Mouse (Mus musculus) lung, embryonic 16.5 days (tissue): ENCODE measurements around the gene Kcng3. TPM values are rescaled to one million over a fixed set of nuclear protein-coding genes. Genes with fewer than 3 reads are reported as not detected.
A peak's percentile ranks its signal among the peaks of the same experiment; 100 is the strongest.

Source experiments
- ATAC-seq: fragments of 200-750 bp; cut with Nextera tagmentation; 2 replicates; pipeline ENCODE4 v1.8.0; 2017; ENCODE audit warnings: low read depth, mild to moderate bottlenecking, moderate library complexity
- H3K27ac ChIP-seq: fragments of 300-500 bp; sonication (generic); 2 replicates; pipeline ENCODE4 v1.5.1; 2014; ENCODE audit warnings: mild to moderate bottlenecking, control low read depth, low read length
- H3K27me3 ChIP-seq: fragments of 300-500 bp; sonication (generic); 2 replicates; pipeline ENCODE4 v1.6.1; 2014; ENCODE audit warnings: low read depth, low read length, mixed read lengths; ENCODE audit not compliant: control insufficient read depth, insufficient read depth
- H3K36me3 ChIP-seq: fragments of 300-500 bp; sonication (generic); 2 replicates; pipeline ENCODE4 v1.6.1; 2014; ENCODE audit warnings: low read length; ENCODE audit not compliant: control insufficient read depth, insufficient read depth
- H3K4me1 ChIP-seq: fragments of 300-500 bp; sonication (generic); replicated peaks from 2 replicates; pipeline ENCODE4 v1.6.1; 2014; ENCODE audit warnings: low read length, mixed read lengths; ENCODE audit not compliant: control insufficient read depth, insufficient read depth
- H3K4me2 ChIP-seq: fragments of 300-500 bp; sonication (generic); 2 replicates; pipeline ENCODE4 v1.6.1; 2014; ENCODE audit warnings: low read depth, low read length, control low read depth
- H3K4me3 ChIP-seq: fragments of 300-500 bp; sonication (generic); 2 replicates; pipeline ENCODE4 v1.5.1; 2014; ENCODE audit warnings: mild to moderate bottlenecking, low read length, control low read depth
- H3K9ac ChIP-seq: fragments of 300-500 bp; sonication (generic); 2 replicates; pipeline ENCODE4 v1.6.1; 2014; ENCODE audit warnings: low read length, control low read depth
- H3K9me3 ChIP-seq: fragments of 300-500 bp; sonication (generic); 2 replicates; pipeline ENCODE4 v1.6.1; 2016; ENCODE audit warnings: low read length; ENCODE audit not compliant: control insufficient read depth
- WGBS: fragments of 180-500 bp; shearing (Covaris S2); extraction: QIAGEN DNeasy Blood & Tissue Kit; methylation state at CpG from one replicate; pipeline ENCODE4 v1.1.7; 2014; 5-methylcytosine and 5-hydroxymethylcytosine counted together
- polyA plus RNA-seq: library from polyadenylated mRNA; unstranded; fragments of >200 nt; fragmentation: Nextera tagmentation; extraction: Ambion mirVana; gene quantifications from 2 replicates; pipeline ENCODE4 v1.2.1, GENCODE M21; 2015

Kcng3 gene
- not detected in 2 replicates for polyA plus RNA-seq

- H3K9me3 ChIP-seq = no peaks in the 10 kb centered on the region
- ATAC-seq = peak; percentile 69
- H3K9ac ChIP-seq = peak within 1 kb of the TSS; percentile 52
- H3K27me3 ChIP-seq = peaks cover 64% of the 10 kb centered on the region
- peak within 1 kb of the TSS; percentile 98 for H3K4me2 ChIP-seq
- no peaks in the 10 kb centered on the region for H3K36me3 ChIP-seq
- peak within 1 kb of the TSS; percentile 60 for H3K4me3 ChIP-seq
- H3K4me1 ChIP-seq = peaks cover 18% of the 10 kb centered on the region
- H3K27ac ChIP-seq = no peak within 1 kb of the TSS
- WGBS = 1% methylated on average over 40 of the region's 86 CpGs
These were observed at the start of gene Kcng3 for GRCm38 (mm10) chr17:83631783-83632652. TSS of gene Kcng3 (minus strand) at chr17:83631895.

DNA sequence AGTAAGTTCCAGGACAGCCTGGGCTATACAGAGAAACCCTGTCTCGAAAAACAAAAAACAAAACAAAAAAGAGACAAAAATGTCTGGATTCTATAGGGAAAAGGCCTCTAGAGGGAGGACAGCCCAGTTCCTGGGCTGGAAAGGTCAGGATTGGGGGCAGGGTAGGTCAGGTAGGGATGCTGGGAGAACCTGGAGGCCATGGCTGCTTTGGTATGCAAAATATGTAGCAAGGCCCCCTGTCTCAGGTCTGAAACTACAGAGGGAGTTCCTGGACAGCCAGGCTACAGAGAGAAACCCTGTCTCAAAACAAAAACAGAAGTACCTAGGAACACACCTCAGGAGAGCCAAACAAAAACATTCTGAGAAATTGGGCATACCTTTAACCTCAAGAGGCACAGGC, 45.7 kb upstream of the Kcng3 start:
- Histone ChIP-seq H3K4me3 (no peak overlapping the region), H3K27me3 (no peaks in the 10 kb centered on the region), H3K36me3 (no peaks in the 10 kb centered on the region), H3K4me2 (no peak overlapping the region), H3K4me1 (no peaks in the 10 kb centered on the region), H3K9me3 (no peaks in the 10 kb centered on the region), H3K27ac (no peak overlapping the region), H3K9ac (no peak overlapping the region)
- 71% methylated on average over 1 of the region's 1 CpGs for WGBS
- ATAC-seq = no peak

DNA sequence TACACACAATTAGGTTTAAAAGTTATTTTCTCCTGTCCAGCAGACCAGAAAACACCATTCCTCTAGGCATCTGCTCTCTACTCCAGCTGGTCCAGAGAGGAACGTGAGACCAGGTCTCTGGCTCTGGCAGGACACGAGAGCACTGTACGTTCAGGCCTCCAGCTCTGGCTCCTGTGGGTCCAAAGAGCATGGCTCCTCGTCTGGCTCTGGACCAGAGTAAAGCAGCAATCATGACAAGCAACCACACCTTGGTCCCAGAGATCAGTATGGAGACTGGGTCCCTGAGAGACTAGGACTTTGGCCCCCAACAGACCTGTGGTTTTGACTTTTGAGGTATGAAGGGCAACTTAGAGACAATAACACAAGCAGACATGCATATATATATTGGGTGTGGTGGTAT, 41.0 kb upstream of the Kcng3 start:
- H3K9me3 ChIP-seq = no peaks in the 10 kb centered on the region
- no peaks in the 10 kb centered on the region for H3K27me3 ChIP-seq
- no peaks in the 10 kb centered on the region for H3K4me1 ChIP-seq
- no peak overlapping the region for H3K9ac ChIP-seq
- 82% methylated on average over 4 of the region's 4 CpGs for WGBS
- H3K27ac ChIP-seq = no peak overlapping the region
- no peak for ATAC-seq
- no peak overlapping the region for H3K4me3 ChIP-seq
- H3K36me3 ChIP-seq = no peaks in the 10 kb centered on the region
- H3K4me2 ChIP-seq = no peak overlapping the region

GRCm38 (mm10) chr17:83667934-83668690, 36.4 kb upstream of the Kcng3 start:
- no peak overlapping the region for H3K4me3 ChIP-seq
- no peaks in the 10 kb centered on the region for H3K27me3 ChIP-seq
- H3K27ac ChIP-seq = no peak overlapping the region
- no peak overlapping the region for H3K4me2 ChIP-seq
- H3K4me1 ChIP-seq = no peaks in the 10 kb centered on the region
- no peaks in the 10 kb centered on the region for H3K36me3 ChIP-seq
- 82% methylated on average over 3 of the region's 3 CpGs for WGBS
- ATAC-seq = no peak
- H3K9ac ChIP-seq = no peak overlapping the region
- no peaks in the 10 kb centered on the region for H3K9me3 ChIP-seq

GRCm38 (mm10) chr17:83666597-83667287, 35.0 kb upstream of the Kcng3 start:
- ATAC-seq = no peak
- H3K27ac ChIP-seq = no peak overlapping the region
- 54% methylated on average over 13 of the region's 13 CpGs for WGBS
- no peaks in the 10 kb centered on the region for H3K9me3 ChIP-seq
- H3K4me3 ChIP-seq = no peak overlapping the region
- no peaks in the 10 kb centered on the region for H3K27me3 ChIP-seq
- no peaks in the 10 kb centered on the region for H3K4me1 ChIP-seq
- H3K9ac ChIP-seq = no peak overlapping the region
- no peaks in the 10 kb centered on the region for H3K36me3 ChIP-seq
- peak overlapping the region; percentile 6; the same call in 1 of the 2 replicates for H3K4me2 ChIP-seq

GRCm38 (mm10) chr17:83664761-83665160, 33.1 kb upstream of the Kcng3 start:
- no peak overlapping the region for H3K4me2 ChIP-seq
- WGBS = 51% methylated on average over 8 of the region's 8 CpGs
- ATAC-seq = no peak
- H3K4me1 ChIP-seq = no peaks in the 10 kb centered on the region
- H3K27ac ChIP-seq = no peak overlapping the region
- no peak overlapping the region for H3K4me3 ChIP-seq
- no peak overlapping the region for H3K9ac ChIP-seq
- H3K27me3 ChIP-seq = no peaks in the 10 kb centered on the region
- H3K9me3 ChIP-seq = no peaks in the 10 kb centered on the region
- H3K36me3 ChIP-seq = no peaks in the 10 kb centered on the region

DNA sequence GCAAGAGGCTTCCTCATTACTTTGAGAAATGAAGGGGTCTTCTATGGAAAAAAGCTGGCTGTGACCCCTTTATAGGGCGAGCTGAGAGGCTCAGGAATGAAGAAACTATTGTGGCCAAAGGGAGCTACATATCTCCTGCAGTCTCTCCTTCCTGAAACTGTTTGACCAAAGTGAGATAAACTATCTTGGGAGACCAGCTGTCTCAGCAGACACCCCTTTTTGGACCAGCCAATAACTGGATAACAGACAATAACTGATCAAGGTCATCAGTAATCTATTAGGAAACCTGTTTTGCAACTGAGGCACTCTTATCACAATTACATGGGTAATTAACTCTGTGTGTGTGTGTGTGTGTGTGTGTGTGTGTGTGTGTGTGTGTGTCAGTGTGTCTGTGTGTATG, 27.2 kb upstream of the Kcng3 start:
- ATAC-seq = no peak
- Histone ChIP-seq H3K9ac (no peak overlapping the region), H3K36me3 (no peaks in the 10 kb centered on the region), H3K4me2 (no peak overlapping the region), H3K27ac (no peak overlapping the region), H3K4me3 (no peak overlapping the region), H3K9me3 (no peaks in the 10 kb centered on the region), H3K27me3 (no peaks in the 10 kb centered on the region), H3K4me1 (no peaks in the 10 kb centered on the region)
- WGBS = 46% methylated on average over 1 of the region's 1 CpGs

GRCm38 (mm10) chr17:83657375-83657774, 25.7 kb upstream of the Kcng3 start:
- H3K27ac ChIP-seq = no peak overlapping the region
- no peak for ATAC-seq
- WGBS = 78% methylated on average over 9 of the region's 9 CpGs
- no peaks in the 10 kb centered on the region for H3K4me1 ChIP-seq
- H3K27me3 ChIP-seq = no peaks in the 10 kb centered on the region
- no peak overlapping the region for H3K9ac ChIP-seq
- no peaks in the 10 kb centered on the region for H3K9me3 ChIP-seq
- H3K36me3 ChIP-seq = no peaks in the 10 kb centered on the region
- H3K4me2 ChIP-seq = no peak overlapping the region
- no peak overlapping the region for H3K4me3 ChIP-seq

DNA sequence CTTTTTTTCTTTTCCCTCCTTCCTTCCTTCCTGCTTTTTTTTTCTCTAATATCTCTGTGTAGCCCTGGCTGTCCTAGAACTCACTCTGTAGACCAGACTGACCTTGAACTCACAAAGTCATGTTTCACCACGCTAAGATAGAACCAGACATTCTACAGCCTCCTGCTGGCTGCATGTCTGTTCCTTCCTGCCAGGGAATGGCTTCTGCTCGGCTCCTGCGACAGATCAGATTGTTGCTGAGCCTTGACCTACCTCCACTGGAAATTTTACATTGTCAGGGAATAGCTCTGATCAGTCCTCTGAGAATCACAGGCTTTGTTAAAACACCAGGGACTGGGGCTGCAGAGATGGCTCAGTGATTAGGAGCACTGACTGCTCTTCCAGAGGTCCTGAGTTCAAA, 24.0 kb upstream of the Kcng3 start:
- Histone ChIP-seq H3K27me3 (no peaks in the 10 kb centered on the region), H3K36me3 (no peaks in the 10 kb centered on the region), H3K9me3 (no peaks in the 10 kb centered on the region), H3K4me2 (no peak overlapping the region), H3K4me1 (no peaks in the 10 kb centered on the region), H3K27ac (no peak overlapping the region), H3K4me3 (no peak overlapping the region), H3K9ac (no peak overlapping the region)
- ATAC-seq = no peak
- WGBS = 65% methylated on average over 3 of the region's 3 CpGs
